Mouse (Mus musculus): Measurements from ENCODE around the gene Apex2. TPM values are rescaled to one million over a fixed set of nuclear protein-coding genes. Genes with fewer than 3 reads are reported as not detected.

Gene Apex2
- 14.5 TPM in 2 replicates for polyA plus RNA-seq (2016; fragmentation: Nextera tagmentation; extraction: Ambion mirVana)

GRCm38 (mm10) chrX:150589696-150590095, at the start of gene Apex2:
TSS of gene Apex2 (minus strand) at chrX:150589868.
- Histone ChIP-seq H3K4me2 (peak within 1 kb of the TSS; percentile 74), H3K9me3 (replicated peaks) (no peaks in the 10 kb centered on the region), H3K4me3 (peak within 1 kb of the TSS; percentile 65), H3K36me3 (peaks cover 12% of the 10 kb centered on the region), H3K27ac (ENCODE audit: poor library complexity, severe bottlenecking) (no peak within 1 kb of the TSS), H3K4me1 (replicated peaks) (peaks cover 10% of the 10 kb centered on the region; the same call in 1 of the 2 replicates), H3K9ac (no peak within 1 kb of the TSS; the same call in 1 of the 2 replicates), H3K27me3 (replicated peaks) (no peaks in the 10 kb centered on the region)
- 74% methylated on average over 5 of the region's 5 CpGs for WGBS
- ATAC-seq (ENCODE audit: insufficient number of reproducible peaks, low FRiP score) = no peak

DNA sequence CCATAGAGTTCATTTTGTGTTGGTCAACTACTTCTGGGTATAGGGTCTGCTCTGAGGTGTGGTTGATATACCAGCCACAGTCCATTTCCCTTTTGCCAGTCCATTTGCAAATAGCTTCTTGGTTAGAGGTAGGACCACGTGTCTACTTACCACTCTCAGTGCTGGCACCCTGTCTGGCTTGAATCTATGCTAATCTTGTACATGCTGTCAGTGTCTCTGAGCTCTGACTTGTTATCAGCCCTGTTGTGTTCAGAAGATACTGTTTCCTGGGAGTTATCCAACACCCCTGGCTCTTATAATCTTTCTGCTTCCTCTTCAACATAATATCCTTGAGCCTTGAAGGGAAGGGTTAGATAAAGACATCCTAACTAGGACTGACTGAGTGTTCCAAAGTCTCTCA, 46.8 kb upstream of the Apex2 start:
- Histone ChIP-seq H3K9me3 (replicated peaks) (no peaks in the 10 kb centered on the region), H3K4me1 (replicated peaks) (no peaks in the 10 kb centered on the region), H3K9ac (no peak overlapping the region), H3K27me3 (replicated peaks) (no peaks in the 10 kb centered on the region), H3K4me3 (no peak overlapping the region), H3K36me3 (no peaks in the 10 kb centered on the region), H3K4me2 (no peak overlapping the region), H3K27ac (ENCODE audit: poor library complexity, severe bottlenecking) (no peak overlapping the region)
- ATAC-seq (ENCODE audit: insufficient number of reproducible peaks, low FRiP score) = no peak
- WGBS = 22% methylated on average over 1 of the region's 1 CpGs

DNA sequence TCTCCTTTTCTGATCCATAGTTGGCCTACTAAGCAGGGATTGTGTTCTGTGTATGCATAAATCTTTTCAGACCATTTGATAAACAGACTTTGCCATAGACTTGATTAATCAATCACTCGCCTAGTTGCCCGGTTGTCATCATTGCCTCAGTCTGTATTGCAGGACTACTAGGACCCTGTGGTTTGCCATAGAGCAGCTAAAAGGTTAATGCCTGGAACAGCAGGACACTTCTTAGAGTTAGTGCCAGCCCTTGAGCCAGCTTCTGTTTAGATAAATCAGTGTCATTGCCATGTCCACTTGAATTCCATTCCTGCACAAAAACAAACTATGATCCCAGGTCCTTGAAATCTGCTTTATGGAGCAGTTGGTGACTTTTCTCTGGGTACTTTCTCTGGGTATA, 9.2 kb upstream of the Apex2 start:
- no peak overlapping the region for H3K27ac ChIP-seq (ENCODE audit: poor library complexity, severe bottlenecking)
- no peak overlapping the region for H3K4me2 ChIP-seq
- H3K4me1 ChIP-seq (replicated peaks) = 0 out of 2 replicates have a peak, but pooled peaks cover 3% of the 10 kb centered on the region
- no peaks in the 10 kb centered on the region for H3K9me3 ChIP-seq (replicated peaks)
- H3K9ac ChIP-seq = no peak overlapping the region
- H3K4me3 ChIP-seq = no peak overlapping the region
- 80% methylated on average over 2 of the region's 2 CpGs for WGBS
- no peaks in the 10 kb centered on the region for H3K27me3 ChIP-seq (replicated peaks)
- H3K36me3 ChIP-seq = no peaks in the 10 kb centered on the region
- ATAC-seq (ENCODE audit: insufficient number of reproducible peaks, low FRiP score) = no peak

GRCm38 (mm10) chrX:150595016-150595760, 5.5 kb upstream of the Apex2 start:
- ATAC-seq (ENCODE audit: insufficient number of reproducible peaks, low FRiP score) = no peak
- Histone ChIP-seq H3K4me2 (no peak overlapping the region), H3K27ac (ENCODE audit: poor library complexity, severe bottlenecking) (no peak overlapping the region), H3K9ac (no peak overlapping the region), H3K27me3 (replicated peaks) (no peaks in the 10 kb centered on the region), H3K4me3 (no peak overlapping the region), H3K4me1 (replicated peaks) (peaks cover 10% of the 10 kb centered on the region; the same call in 1 of the 2 replicates), H3K36me3 (no peaks in the 10 kb centered on the region), H3K9me3 (replicated peaks) (no peaks in the 10 kb centered on the region)
- 65% methylated on average over 9 of the region's 9 CpGs for WGBS

GRCm38 (mm10) chrX:150594176-150594575, 4.5 kb upstream of the Apex2 start:
- H3K27ac ChIP-seq (ENCODE audit: poor library complexity, severe bottlenecking) = no peak overlapping the region
- peaks cover 10% of the 10 kb centered on the region; the same call in 1 of the 2 replicates for H3K4me1 ChIP-seq (replicated peaks)
- H3K9me3 ChIP-seq (replicated peaks) = no peaks in the 10 kb centered on the region
- no peaks in the 10 kb centered on the region for H3K36me3 ChIP-seq
- H3K9ac ChIP-seq = no peak overlapping the region
- no peak overlapping the region for H3K4me2 ChIP-seq
- no peak overlapping the region for H3K4me3 ChIP-seq
- ATAC-seq (ENCODE audit: insufficient number of reproducible peaks, low FRiP score) = no peak
- 60% methylated on average over 3 of the region's 3 CpGs for WGBS
- no peaks in the 10 kb centered on the region for H3K27me3 ChIP-seq (replicated peaks)

- ATAC-seq (ENCODE audit: insufficient number of reproducible peaks, low FRiP score) = no peak
- H3K4me2 ChIP-seq = no peak overlapping the region
- 75% methylated on average over 12 of the region's 12 CpGs for WGBS
Measured at GRCm38 (mm10) chrX:150593266-150594035, 3.8 kb upstream of the Apex2 start.

DNA sequence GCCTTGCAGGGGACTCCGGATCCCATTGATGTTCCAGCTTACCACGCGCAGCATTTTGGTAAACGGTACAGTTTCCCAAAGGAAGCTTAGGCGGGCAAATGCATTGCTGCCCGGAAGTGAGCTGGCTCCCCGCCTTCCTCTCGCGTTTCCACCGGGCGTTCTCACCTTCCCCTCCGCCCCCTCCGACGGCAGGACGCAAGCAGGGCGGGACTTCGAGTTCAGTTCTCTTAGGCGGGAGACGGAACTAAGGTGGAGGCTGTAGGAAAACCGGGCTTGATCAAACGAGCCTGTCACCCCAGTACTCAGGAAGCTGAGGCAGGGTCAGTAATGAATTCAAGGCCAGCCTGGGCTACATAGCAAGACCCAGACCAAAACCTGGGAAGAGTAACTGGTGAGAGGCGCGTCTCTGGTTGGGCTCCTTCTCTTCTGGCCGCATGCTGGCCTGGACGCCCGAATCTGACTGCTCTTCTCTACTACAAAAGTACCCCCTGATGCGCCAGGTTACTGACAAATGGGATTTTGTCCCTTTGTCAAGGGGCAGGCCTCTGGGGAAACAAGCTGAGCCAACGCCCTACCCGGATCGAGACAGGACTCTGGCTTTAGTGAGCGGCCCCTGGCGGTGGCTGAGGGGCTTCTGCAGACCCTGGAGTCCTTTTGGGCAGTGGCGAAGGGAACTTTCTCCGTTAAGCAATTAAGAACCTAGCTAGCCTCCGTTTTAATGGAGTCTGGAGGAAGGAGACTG, 1.5 kb downstream of the Apex2 start, which contains the start of gene Pfkfb1:
Pfkfb1 (plus strand) TSS at position 207 of the 742 bp plus-strand sequence.
- Histone ChIP-seq H3K4me3 (peak within 1 kb of the TSS; percentile 65), H3K27me3 (replicated peaks) (no peaks in the 10 kb centered on the region), H3K36me3 (peaks cover 19% of the 10 kb centered on the region), H3K4me2 (peak within 1 kb of the TSS; percentile 74), H3K27ac (ENCODE audit: poor library complexity, severe bottlenecking) (peak within 1 kb of the TSS; percentile 87), H3K9ac (peak within 1 kb of the TSS; percentile 77), H3K9me3 (replicated peaks) (no peaks in the 10 kb centered on the region), H3K4me1 (replicated peaks) (peaks cover 2% of the 10 kb centered on the region; the same call in 1 of the 2 replicates)
- WGBS = 18% methylated on average over 35 of the region's 35 CpGs
- ATAC-seq (ENCODE audit: insufficient number of reproducible peaks, low FRiP score) = peak; percentile 94

More at GRCm38 (mm10) chrX:150593266-150594035, 3.8 kb upstream of the Apex2 start:
- no peak overlapping the region for H3K9ac ChIP-seq
- no peak overlapping the region for H3K4me3 ChIP-seq
- H3K27me3 ChIP-seq (replicated peaks) = no peaks in the 10 kb centered on the region
- no peaks in the 10 kb centered on the region for H3K36me3 ChIP-seq
- H3K9me3 ChIP-seq (replicated peaks) = no peaks in the 10 kb centered on the region
- H3K4me1 ChIP-seq (replicated peaks) = peaks cover 10% of the 10 kb centered on the region; the same call in 1 of the 2 replicates
- H3K27ac ChIP-seq (ENCODE audit: poor library complexity, severe bottlenecking) = no peak overlapping the region

DNA sequence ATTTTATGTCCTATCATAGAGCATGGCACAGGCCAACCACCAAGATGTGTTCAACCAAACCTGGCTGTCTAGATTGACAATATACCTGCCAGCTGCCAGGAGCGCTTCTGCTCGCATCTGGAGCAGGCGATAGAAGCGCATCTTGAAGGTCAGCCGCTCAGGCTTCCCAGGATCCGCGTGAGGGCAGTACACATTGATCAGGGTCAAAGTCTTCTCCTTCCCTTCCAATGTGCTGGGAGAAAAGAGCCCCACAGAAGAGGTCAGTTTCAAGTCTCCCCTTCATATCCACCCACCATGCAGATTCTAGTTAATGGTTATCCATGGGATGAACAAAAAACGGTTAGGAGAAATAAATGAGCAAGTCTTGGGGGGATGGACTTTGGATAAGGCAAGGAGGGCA, 4.6 kb downstream of the Apex2 start:
- H3K36me3 ChIP-seq = peaks cover 37% of the 10 kb centered on the region
- 91% methylated on average over 8 of the region's 8 CpGs for WGBS
- no peak overlapping the region for H3K4me3 ChIP-seq
- H3K4me1 ChIP-seq (replicated peaks) = no peaks in the 10 kb centered on the region
- no peak overlapping the region for H3K9ac ChIP-seq
- H3K27ac ChIP-seq (ENCODE audit: poor library complexity, severe bottlenecking) = no peak overlapping the region
- no peaks in the 10 kb centered on the region for H3K9me3 ChIP-seq (replicated peaks)
- H3K27me3 ChIP-seq (replicated peaks) = no peaks in the 10 kb centered on the region
- no peak for ATAC-seq (ENCODE audit: insufficient number of reproducible peaks, low FRiP score)
- H3K4me2 ChIP-seq = no peak overlapping the region

DNA sequence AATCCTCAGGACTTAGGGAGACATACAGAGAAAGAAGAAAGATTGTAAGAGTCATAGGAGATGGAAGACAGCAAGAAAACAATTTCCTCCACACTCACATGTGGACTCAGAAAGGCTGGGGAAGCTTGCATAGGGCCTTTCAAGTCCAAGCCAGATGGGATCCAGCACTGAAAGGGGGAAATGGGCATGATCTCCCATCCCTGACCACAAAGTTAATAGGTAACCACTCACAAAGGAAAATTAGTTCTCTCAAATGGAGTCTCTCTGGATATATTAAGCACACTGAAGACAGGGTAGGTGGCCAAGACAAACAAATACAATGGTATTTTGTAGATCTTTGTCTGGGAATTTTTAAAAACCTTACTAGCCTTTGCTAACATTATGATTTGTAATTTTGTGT, 7.7 kb downstream of the Apex2 start:
- Histone ChIP-seq H3K36me3 (peaks cover 37% of the 10 kb centered on the region), H3K4me1 (replicated peaks) (no peaks in the 10 kb centered on the region), H3K27ac (ENCODE audit: poor library complexity, severe bottlenecking) (no peak overlapping the region), H3K4me3 (no peak overlapping the region), H3K9me3 (replicated peaks) (no peaks in the 10 kb centered on the region), H3K27me3 (replicated peaks) (no peaks in the 10 kb centered on the region), H3K9ac (no peak overlapping the region), H3K4me2 (no peak overlapping the region)
- ATAC-seq (ENCODE audit: insufficient number of reproducible peaks, low FRiP score) = no peak

DNA sequence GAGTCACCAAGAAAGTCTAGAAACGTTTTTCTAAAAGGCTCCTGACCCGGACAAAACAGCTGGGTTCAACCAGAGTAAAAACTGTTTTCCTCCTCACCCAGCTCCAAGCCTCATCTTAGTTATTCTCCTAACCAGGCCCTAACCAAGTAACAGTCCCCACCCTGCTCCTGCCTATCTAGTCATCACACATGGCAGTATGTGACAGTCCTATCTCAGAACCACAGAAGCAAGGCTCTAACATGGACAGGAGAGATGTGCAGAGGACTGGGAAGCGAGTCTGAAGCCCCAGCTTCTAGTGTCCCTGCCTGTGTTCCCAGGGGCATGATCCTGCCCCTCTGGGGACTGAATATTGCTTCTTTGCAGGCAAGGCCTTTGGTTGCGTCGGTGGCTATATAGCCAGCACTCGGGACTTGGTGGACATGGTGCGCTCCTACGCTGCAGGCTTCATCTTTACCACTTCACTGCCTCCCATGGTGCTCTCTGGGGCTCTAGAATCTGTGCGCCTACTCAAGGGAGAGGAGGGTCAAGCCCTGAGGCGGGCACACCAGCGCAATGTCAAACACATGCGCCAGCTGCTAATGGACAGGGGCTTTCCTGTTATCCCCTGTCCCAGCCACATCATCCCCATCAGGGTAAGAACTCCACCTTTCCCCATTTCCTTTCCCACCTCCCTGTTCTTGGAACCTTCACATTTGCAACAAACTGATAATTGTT, 24.9 kb downstream of the Apex2 start:
- H3K4me1 ChIP-seq (replicated peaks) = no peaks in the 10 kb centered on the region
- H3K27ac ChIP-seq (ENCODE audit: poor library complexity, severe bottlenecking) = 0 out of 2 replicates have a peak overlapping the region, but pooled peaks have one; percentile 33
- peaks cover 5% of the 10 kb centered on the region; the same call in 1 of the 2 replicates for H3K36me3 ChIP-seq
- no peaks in the 10 kb centered on the region for H3K27me3 ChIP-seq (replicated peaks)
- ATAC-seq (ENCODE audit: insufficient number of reproducible peaks, low FRiP score) = peak; percentile 92
- no peak overlapping the region for H3K4me3 ChIP-seq
- H3K9me3 ChIP-seq (replicated peaks) = no peaks in the 10 kb centered on the region
- no peak overlapping the region for H3K4me2 ChIP-seq
- WGBS = 77% methylated on average over 12 of the region's 12 CpGs
- no peak overlapping the region for H3K9ac ChIP-seq

Data from heart, embryonic 12.5 days (tissue).